Mouse (Mus musculus) thymus, adult 2 months (tissue): ENCODE data around the gene Cmss1.

ENCODE experiments used
- CTCF ChIP-seq: fragments of 200-500 bp; IDR thresholded peaks from 2 replicates; pipeline ENCODE4 v1.5.1; 2012; ENCODE audit warnings: mild to moderate bottlenecking, control low read depth, low read length, moderate library complexity, borderline replicate concordance; ENCODE audit not compliant: control insufficient read depth, poor library complexity, insufficient read depth; ENCODE audit errors: extremely low read depth
- POLR2A ChIP-seq: fragments of 200-500 bp; IDR thresholded peaks from 2 replicates; pipeline ENCODE4 v1.6.1; 2012; ENCODE audit warnings: mild to moderate bottlenecking, low read length, control low read depth, moderate library complexity; ENCODE audit not compliant: control insufficient read depth, poor library complexity, insufficient read depth; ENCODE audit errors: extremely low read depth

- TF ChIP-seq CTCF (no peak), POLR2A (no peak)
Measured at GRCm38 (mm10) chr16:57570789-57571311, 35.8 kb downstream of the Cmss1 start.
